Mouse (Mus musculus) adrenal gland, adult (tissue): Measurements from ENCODE around the gene Hdgf.
"Not testable (repeated sequence)": the region's sequence is repeated elsewhere in the genome, so short reads cannot be mapped to it uniquely, and the experiment has no call there.

ENCODE experiments used
- DNase-seq, 2 experiments: peaks; one replicate each; pipeline ENCODE4 v3.0.0; 2022 to 2023; ENCODE audit warnings: low spot score in 1 of 2; ENCODE audit not compliant: inconsistent age in 2 of 2

The Hdgf gene

DNA sequence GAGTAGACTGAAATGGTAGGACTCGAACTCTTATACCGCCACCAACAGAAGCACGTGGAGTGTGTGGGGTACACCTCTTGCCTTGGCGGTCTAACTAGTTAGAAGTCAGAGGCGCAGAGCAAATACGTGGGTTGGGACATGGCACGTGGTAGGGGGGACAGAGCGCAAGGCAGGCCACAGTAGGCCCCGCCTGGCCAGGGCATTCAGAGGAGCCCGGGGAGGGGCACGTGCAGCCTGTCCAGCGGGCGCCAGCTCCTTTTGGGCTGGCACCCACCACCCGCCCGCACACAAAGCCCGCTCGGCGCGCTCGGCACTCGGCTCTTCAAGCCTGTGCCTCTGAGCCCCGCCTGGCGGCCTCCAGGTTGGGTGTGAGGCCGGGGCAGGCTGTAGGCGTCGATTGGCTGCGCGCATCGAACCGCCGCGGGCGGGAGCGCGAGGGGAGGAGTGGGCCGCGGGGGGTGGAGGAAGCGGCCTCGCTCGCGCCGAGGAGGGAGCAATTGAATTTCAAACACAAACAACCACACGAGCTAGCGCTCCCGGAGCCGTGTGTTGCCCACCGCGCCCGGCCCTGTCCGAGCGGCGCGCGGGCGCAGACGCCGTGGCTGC is at the start of gene Hdgf:
Gene Hdgf (plus strand): TSS at position 442 of the 606 bp plus-strand sequence.
- DNase-seq: peak; percentile 98

DNA sequence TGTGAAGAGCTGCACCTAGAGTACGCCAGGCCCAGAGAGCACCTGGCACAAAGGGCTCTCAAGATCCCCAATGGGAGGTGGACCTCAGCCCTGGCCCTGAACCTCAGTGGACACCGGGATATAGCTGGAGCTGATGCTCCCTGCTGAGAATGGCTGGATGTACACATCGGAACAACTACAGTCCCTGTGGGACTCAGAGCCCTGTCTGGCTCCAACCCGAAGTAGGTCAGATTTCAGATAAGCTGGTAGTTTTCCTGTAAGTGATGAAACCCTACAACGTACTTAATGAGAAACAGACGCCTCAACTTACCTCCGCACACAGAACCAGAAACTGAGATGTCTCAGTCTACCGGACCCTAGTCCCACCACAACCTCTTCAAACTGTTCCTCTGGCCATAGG is 48.5 kb upstream of the Hdgf start:
- no peak for DNase-seq

DNA sequence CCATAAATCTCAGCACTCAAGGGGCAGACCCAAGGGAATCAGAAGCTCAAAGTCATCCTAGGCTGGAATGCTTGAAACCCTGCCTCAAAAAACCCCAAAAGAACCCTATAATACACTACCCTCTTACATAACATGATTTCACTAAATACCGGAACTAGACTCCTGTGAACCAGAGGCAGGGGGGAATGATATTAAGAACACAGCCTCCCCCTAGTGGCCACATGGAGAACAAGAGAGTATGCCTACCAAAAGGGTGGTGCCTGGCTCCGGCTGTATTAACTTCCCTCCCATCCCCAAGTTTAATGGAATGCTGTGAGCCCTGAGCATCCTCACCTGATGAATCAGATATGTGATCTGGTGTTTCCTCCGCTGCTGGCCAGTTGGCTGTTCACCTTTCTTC is 46.3 kb upstream of the Hdgf start:
- peak; percentile 61 to 86 for DNase-seq

DNA sequence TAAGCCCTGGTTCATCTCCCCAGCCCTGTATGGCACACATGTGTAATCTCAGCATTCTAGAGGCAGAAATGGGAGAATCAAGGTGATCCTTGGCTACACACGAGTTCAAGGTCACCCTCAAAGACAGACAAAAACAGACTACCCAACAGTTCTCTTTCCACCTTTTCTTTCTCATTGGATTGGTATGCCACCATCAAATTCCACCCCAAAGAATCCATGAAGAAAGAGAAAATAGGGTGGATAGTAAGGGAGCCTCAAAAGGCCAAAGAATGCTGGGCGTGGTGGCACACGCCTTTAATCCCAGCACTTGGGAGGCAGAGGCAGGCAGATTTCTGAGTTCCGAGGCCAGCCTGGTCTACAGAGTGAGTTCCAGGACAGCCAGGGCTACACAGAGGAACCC is 42.0 kb upstream of the Hdgf start:
- not testable (repeated sequence) for DNase-seq

DNA sequence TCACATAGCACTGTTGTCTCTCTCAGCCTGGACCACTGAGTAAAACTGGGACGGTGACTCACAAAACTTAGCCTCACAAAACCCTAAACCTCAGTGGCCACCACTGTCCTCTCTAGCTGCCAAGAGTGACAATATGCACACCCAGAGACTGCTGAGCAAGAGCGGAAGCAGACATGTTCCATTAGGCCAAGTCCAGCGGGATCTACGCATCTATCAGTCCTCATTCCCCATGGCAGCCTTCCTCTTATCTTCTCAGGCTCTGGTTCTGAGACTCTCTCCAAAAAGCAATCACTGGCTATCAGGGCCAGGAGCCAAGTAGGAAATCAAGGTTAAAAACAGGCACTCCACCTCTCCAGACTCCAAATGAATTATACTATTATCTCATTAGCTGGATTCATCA is 28.4 kb upstream of the Hdgf start:
- peak; percentile 32 to 81 for DNase-seq

DNA sequence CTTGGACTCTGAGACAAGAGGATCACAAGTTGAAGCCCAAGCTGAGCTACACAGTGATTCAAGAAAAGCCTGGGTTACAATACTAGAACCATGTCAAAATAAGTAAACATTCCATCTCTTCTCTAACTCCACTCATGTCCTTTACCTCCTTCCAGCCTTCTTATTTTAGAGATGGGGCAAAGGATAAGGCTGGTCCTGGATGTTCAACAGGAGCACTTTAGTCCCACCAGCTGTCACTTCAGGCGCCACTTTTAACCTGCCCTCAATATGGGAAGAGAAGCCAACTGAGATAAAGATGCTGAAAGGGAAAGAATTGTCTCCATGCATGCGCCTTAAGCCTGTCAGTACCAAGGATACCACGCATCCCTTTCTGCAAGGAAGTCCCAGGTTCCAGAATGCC is 21.8 kb upstream of the Hdgf start:
- peak in 1 of 2 experiments; percentile 46 for DNase-seq

DNA sequence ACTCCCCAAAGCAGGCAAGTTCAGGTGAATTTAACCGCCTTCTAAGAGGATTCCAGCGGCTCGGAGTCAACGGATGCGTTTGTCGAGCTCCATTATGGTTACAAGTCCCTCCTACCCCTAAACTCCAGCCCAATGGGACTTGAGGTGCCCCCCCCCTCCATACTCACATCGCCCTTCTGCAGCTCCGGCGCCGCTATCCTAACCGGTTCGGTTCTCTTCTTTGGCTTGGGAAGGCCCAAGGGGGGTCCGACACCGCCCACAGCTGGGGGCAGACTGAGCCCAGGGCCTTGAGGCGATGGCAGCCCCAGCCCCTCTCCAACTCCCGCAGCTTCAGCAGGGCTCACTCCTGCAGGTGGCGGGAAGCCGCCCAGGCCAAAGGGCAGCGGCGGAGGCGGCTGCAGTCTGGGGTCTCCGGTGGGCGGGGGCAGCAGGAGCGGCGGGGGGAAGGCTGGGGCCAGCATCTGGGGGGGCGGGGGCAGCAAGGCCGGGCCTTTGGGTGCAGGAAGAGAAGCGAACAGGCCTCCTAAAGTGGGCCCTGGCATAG is 21.3 kb upstream of the Hdgf start:
- DNase-seq: peak; percentile 71 to 79

DNA sequence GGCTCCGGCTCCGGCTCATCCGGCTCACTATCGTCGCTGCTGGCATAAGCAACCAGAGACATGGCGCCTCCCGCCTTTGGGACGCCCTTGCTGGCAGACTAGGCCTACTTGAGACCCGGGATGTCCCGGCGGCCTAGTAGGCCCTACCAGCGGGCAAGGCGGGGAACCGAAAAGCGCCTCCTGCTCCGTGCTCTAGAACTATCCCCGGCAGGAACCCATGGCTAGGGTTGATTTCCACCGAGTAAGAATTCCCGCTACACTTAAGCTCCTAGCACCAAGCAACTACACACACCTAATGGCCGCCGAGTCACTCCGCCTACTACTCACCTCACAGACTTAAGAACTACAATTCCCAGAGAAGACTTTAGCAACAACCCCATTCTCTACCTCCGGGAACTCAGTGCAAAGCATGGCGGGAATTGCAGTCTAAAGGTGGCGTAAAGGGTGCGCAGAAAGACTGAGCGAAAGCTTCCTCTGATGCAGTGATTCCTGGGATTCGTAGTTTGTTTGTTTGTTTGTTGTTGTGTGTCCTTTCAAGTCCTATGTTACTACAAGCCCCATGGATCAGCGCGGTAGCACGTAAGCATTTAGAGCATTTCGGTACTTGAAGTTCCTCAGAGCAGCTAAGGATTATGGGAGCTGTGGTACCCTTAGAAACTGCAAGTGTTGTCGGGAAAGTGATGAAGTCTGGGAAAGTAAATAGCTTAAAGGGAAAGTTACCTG is 20.7 kb upstream of the Hdgf start, which contains the start of gene Prcc:
Gene Prcc (minus strand): TSS at position 328 of the 723 bp plus-strand sequence.
- peak; percentile 95 to 97 for DNase-seq

DNA sequence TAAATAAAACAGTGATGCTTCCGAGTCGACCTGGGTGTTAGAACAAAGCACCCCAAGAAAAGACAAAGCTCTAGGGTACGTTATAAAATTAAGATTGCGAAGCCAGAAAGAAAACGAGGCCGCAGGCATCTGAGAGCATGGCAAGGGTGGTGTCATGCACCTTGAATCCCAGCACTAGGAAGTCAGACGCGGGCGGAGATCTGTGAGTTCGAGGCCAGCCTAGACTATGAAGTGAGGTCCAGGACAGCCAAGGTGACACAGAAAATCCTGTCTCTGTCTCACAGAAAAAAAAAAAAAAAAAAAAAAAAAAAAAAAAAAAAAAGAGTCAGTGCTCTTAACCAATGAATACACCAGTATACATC is 20.1 kb upstream of the Hdgf start:
- peak in 1 of 2 experiments; percentile 72 for DNase-seq

DNA sequence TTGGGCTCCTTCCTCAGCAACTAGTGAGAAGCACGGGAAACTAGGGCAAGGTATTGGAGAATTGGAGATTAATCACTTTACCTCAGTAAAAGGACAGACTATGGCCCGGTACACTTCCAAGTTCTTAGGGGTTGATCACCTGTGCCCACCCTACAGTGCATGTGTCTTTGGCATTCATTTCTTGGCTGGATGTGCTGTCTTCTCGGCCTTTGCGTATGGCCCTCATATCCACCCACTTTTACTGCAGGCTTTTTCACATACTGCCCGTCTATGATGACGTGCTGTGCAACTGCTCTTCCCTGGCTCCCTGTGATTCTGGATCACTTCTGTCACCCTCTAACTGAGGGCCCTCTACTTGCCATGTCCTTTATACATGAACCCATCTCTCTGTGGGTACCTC is 19.7 kb upstream of the Hdgf start:
- peak; percentile 32 to 67 for DNase-seq

DNA sequence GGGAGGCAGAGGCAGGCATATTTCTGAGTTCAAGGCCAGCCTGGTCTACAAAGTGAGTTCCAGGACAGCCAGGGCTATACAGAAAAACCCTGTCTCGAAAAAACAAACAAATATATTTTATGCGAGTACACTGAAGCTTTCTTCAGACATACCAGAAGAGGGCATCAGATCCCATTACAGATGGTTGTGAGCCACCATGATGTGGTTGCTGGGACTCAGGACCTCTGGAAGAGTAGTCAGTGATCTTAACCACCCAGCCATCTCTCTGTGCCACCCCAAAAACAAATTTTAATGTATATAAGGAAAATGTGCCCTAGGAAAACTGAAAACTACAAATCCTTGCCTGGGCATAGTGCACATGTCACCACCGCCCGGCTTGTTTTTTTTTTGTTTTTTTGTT is 18.7 kb upstream of the Hdgf start:
- DNase-seq: not testable (repeated sequence)

DNA sequence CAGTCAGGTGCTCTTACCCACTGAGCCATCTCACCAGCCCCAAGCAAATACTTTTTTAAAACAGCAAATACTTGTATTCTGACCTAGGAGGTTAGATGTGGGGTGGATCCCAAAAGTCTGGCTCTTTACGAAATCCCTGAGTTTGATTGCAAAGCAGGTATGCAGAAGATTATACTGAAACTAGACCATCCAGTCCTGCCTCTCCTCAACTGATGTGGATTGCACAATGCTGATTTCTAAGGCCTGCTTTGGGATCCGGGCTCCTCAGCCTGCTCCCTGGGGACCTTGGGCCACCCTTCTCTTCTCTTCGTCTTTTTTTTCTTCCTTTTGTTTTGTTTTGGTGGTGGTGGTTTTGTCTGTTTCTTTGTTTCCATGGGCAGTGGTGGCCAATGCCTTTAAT is 14.6 kb upstream of the Hdgf start:
- no peak for DNase-seq

DNA sequence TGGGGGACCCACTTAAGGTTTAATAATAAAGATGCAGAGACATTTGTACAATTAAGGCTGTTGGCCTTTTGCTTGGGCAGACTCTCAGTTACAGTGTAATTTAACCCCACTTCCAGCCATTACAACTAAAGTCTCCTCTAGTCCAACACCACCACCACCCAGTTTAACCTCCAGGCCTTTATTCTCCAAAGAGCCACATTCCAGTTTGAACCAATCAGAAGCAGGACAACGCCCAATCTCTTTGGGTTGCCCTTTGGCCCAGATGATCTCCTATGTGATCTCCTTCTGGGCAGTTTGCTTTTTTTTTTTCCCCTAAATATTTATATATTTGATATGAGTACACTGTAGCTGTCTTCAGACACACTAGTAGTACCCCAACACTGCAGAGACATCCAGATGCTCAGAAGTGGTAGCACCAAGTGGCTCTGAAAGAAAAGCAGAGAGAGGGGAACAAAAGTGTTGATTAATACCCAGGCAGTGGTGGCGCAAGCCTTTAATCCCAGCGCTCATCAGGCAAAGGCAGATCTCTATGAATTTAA is 12.7 kb upstream of the Hdgf start:
- no peak for DNase-seq

DNA sequence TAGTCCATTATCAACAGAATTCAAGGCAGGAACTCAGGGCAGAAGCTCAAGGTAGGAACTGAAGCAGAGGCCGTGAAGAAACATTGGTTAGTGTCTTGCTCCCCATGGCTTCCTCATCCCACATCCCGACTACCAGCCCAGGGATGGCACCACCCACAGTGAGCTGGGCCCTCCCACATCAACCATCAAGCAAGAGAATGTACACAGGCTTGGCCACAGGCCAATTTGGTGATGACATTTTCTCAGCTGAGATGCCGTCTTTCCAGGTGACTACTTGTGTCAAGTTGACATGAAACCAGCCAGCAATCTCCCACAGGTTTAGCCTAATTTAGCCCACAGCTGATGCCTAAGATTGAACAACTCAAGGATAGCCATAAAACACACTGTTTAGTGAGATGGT is 6.9 kb upstream of the Hdgf start:
- DNase-seq: no peak

DNA sequence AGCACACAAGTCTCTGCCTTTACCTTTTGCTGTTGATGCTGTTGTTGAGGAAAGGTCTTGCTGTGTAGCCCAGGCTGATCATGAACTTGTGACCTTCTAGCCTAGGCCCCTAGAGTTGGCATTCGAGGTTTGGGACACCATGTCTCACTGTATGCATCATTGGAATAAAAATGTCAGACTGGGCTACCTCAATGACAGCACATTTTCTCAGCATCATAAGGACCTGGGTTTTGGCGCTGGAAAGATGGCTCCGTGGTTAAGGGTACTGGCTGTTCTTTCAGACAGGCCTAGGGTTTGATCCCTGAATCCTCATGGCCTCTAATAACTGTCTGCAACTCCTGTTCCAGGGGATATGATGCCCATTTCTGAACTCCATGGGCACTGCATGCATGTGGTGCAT is 6.3 kb upstream of the Hdgf start:
- no peak for DNase-seq

DNA sequence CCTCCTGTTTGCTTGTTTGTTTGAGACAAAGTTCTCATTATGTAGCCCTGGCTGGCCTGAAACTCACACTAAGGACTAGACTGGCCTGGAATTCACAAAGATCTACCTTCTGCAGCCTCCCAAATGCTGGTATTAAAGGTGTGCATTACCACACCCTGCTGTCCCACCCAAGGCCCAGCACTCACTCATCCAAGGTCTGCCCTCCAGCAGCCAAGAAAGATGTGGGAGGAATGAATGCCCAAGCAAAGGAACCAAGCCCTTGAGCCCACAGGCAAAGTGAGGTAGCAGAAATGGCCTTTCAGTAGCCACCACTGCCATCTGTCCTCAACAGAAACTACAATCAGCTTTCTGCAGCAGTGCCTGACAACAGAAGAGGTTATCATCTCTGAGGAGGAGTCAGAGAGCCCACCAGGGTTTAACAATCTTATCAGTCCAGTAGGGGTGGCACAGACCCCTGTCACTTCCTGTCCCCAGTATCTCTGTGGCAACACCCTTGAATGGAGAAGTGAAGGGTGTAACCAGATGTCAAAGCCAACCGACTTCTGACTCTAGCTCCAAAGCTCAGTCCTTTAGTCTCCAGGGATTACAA is 5.0 kb upstream of the Hdgf start:
- no peak for DNase-seq

DNA sequence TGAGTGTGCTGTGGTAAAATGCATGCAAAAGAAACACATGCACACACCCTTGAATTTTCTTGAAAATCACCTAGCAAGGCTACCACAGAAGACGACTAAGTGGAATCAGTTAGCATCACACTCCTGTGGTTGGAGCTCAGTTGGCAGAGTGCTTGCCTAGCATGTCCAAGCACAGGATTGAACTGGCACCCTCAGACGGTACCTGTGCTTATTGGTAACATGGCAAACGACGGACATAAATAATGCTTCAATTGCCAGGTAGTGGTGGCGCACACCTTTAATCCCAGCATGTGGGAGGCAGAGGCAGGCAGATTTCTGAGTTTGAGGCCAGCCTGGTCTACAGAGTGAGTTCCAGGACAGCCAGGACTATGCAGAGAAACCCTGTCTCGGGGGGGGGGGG is 4.2 kb upstream of the Hdgf start:
- not testable (repeated sequence) for DNase-seq

DNA sequence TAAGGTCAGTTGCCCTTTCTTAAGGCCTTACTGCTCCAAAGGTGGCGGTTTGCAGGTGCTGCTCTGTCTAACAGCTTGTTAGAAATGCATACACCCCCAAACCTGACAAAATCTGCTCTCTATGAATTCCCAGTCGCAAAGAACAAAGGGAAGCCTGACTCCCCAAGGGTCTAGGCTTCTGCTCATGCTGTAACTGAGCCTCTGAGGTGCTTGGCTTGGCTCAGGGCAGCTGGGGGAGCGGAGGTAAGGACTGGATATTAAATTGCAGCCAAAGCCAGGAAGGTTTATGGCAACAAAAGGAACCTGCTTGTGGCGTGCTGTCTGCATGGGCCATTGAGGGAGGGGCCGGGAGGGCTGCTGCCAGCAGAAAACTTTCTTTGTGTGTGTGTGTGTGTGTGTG is 2.3 kb upstream of the Hdgf start:
- DNase-seq: no peak

DNA sequence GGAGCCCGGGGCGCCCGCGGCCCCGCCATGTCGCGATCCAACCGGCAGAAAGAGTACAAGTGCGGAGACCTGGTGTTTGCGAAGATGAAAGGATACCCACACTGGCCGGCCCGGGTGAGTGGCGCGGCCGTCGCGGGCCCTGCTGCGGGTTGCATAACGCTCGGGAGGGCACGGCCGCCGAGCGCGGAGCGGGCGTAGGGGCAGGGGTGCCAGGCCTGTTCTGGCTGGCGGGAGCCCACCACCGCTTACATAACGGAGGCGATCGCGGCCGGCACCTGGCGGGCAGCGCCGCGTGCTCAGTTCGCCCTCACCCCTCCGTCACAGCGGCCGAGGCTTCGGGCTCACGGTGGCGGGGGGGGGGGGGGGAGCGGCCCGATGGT is 470 bp downstream of the Hdgf start:
- DNase-seq: peak; percentile 80 to 91

DNA sequence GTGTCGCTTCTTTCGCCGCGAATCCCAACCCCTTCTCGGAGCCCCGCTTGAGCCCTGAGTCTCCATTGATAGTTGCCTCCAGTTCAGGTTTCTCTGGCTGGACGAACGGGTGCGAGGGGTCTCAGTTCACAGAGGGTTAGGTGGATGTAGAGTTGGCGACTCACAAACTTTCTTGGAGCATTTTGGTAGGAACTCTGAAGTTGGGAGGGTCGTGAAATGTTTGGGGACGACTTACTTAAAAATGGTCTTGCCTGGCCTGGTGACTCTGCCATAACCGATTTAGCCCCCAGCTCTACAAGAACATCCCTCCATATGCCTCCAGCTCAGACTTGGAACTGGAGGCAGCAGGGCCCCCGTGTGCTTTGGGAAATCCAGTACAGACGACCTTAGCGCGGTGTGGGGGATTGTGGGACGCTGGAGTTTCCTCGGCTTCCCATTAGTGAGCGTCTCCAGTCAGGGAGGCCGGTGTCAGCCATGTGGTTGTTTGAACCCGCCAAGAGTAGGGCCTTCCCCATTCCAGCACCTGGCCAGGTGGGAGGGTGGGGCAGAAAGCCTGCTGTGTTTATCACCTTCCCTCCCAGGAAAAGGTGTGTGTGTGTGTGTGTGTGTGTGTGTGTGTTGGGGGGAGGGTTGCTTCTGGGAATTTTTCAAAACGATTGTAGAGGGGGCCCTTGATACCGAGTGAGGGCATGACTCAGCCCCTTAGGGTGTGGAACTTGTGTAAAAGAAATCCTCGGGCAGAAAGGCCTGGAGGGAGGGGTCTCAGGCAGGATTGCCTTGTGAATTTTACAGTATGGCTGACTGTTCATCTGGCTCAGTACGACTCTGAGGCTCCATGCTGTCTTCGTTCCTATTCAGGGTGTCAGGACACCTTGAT is 1.1 kb downstream of the Hdgf start:
- peak; percentile 56 to 82 for DNase-seq

DNA sequence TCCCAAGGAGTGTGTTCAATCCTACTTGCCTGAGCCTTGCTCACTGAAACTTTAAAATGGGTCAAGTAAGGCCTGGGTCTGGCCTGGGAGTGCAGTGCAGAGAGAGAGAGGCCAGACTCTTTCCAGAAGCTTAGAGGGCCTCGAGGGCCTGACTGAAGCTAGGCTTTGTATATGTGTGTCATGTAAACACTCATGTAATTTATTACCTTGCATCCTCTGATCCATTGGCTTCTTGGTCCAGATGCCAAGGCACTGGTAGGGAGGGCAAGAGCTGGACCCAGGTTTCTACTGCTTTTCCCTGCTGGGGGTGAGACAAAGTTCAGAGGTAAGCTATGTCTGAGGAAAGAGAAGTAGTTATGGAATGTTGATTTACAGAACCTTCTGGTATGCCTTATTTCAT is 1.8 kb downstream of the Hdgf start:
- no peak for DNase-seq
